Mouse (Mus musculus) cortical plate, adult 2 months (tissue): Measurements from ENCODE around the gene Ccser2.

Experiments
- CTCF ChIP-seq: fragments of 200-500 bp; IDR thresholded peaks from 2 replicates; pipeline ENCODE4 v1.5.1; 2011; ENCODE audit warnings: mild to moderate bottlenecking, control low read depth, low read length; ENCODE audit not compliant: insufficient read depth; ENCODE audit errors: extremely low read depth
- POLR2A ChIP-seq: fragments of 200-500 bp; IDR thresholded peaks from 2 replicates; pipeline ENCODE4 v1.6.1; 2011; ENCODE audit warnings: mild to moderate bottlenecking, low read length, control low read depth; ENCODE audit not compliant: insufficient read depth; ENCODE audit errors: extremely low read depth

DNA sequence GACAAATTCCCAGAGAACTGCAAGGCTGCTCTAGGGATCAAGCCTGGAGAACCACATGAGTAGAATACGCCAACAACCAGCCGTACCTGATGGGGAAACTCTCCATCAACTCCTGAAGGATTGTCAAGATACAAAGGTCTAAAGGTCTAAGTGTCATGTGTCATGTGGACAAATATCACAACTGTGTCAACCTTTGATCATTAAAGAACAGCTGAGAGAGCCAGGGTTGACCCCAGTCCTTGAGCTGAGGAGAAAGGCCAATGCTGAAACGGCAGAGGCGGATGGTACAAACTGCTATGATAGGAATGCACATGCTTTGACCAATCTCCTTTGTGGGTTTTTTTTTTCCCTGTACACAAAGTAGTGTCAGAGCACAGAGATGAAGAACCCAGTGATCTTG is 2.6 kb upstream of the Ccser2 start:
- no peak for TF ChIP-seq POLR2A
- TF ChIP-seq CTCF, result no peak
